Mouse (Mus musculus) layer of hippocampus, adult 9-11 months (tissue): Measurements from ENCODE around the gene Tmem54.
A peak's percentile ranks its signal among the peaks of the same experiment; 100 is the strongest.

ENCODE experiments used
- DNase-seq: peaks from one replicate; pipeline ENCODE4 v3.0.0; 2022

The Tmem54 gene

DNA sequence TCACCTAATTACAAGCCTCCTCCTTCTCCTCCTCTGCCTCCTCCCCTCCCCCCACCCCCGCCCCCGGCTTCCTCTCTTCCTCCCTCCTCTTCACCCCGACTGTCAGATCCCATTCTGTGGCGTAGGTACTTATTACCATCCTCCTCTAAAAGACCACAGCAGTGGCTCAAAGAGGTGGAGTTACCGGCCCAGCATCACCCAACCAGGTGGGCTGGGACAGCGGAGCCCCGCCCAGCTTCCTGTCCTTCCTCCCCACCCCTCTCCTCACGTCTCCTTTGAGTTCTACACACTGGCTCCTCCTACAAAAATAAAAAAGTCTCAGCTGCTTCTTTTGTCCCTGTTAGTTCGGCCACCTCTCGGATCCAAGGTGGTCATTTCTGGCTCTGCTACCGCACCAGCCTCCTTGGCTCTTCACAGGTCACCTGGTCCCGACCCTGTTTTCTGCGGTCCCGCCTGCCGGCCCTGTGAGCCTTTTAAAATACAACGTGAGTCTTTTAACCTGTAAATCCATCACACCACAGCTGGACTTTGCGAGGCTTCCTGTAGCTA lies 25.5 kb downstream of the Tmem54 start:
- no peak for DNase-seq

DNA sequence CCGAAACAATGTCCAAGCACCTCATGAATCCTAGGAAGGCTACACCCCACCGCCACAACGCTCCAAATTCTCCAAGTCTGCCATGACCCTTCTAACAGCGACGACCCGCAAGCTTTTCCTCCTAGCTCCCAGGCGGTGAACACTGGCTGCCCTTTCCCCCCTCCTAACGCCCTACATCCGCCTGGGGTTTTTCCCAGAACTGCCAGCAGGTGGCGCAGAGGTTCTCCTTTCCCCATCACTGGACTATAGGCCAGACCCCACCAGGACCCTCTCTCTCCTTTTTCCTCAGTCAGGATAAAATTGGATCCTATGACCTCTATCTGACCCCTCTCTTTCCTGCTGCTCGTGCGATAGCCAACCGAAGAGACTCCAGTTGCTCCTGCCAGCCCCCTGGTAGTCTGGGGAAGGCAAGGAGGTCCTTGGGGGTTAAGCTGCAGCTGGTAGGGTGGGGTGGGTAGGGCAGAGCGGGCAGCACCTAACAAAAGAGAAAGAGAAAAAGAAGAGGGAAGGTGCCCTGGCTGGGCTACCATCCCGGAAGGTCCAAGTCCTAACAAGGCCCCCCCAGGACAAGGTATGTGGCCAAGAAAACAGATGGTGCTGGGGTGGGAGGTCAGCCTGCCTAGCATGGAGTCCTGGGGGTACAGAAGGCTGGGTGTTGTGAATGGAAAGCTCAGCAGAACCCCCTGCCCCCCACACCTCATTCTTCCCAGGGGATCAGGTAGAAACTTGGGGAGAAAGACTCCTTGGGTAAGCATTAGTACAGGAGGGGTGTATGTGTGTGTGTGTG lies 29.6 kb downstream of the Tmem54 start:
- no peak for DNase-seq

DNA sequence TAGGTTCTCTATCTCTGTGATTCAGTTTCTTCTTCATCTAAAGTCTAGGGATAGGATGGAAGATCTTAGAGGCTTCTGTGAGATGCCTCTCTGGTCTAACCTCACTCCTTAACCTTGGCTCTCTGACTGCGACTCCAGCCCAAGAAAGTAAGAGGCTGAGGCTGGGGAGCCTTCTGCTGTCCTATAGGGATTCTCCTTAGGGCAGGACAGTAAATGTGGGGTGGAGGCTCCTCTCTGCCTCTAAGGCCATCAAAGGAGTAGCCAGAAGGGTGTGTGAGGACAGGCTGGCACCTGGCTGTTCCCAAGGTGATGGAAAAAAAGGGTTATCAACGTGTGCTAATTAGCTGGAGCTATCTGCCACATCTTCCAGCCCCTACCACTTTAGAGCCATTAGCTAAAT lies 30.3 kb downstream of the Tmem54 start:
- DNase-seq, result no peak

DNA sequence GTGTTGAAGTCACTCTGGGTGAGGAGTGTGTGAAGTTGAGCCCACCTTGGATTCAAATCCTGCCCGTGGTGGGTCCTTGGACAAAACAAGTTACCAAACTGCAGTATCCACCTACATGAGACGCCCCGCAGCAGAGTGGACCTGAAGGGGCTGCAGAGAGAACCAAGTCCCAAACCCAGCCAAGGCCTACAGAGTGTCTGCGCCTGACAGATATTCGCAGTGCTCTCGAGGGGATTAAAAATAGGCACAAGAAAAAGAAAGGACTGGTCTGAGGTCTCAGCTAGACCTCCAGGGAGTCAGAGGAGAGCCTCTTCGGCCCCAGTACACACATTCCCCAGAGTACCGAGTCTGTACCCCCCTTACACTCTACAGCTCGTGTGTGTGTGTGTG lies 30.8 kb downstream of the Tmem54 start:
- no peak for DNase-seq

DNA sequence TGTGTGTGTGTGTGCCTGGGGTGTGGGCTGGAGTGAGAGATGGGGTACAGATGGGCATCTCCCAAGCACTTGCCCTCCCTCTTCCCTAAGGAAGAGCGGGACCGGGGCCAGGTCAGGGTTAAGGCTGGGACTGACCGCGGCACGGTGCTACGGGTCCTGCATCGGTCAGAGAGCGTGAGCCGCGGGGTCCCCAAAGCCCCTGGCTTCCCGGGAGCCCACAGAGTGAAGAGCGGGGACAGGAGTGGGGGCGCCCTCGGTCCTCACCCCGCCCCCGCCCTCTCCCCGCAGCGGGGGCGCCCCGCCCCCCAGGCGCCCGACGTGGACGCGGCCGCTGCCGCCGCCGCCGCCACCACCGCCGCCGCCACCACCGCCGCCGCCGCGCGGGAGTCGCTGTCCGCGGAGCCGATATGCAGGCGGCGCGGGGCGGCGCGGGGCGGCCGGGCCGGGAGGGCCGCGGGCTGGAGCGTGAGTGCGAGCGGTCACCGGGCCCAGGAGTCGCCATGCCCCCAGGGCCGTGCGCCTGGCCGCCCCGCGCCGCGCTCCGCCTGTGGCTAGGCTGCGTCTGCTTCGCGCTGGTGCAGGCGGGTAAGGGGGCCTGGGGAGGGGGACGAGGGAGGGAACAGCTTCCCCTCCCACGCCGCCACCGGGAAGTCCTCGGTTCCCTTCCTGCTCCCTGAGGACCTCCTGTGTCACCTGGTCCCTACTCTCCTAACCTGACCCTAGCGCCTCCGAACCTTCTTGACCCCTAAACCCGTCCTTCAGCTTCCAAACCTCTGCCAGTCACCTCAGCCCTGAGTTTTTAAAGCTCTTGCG lies 31.4 kb downstream of the Tmem54 start, which contains the start of gene Fndc5:
TSS of gene Fndc5 (plus strand) at position 421 of the 813 bp plus-strand sequence.
- no peak for DNase-seq

DNA sequence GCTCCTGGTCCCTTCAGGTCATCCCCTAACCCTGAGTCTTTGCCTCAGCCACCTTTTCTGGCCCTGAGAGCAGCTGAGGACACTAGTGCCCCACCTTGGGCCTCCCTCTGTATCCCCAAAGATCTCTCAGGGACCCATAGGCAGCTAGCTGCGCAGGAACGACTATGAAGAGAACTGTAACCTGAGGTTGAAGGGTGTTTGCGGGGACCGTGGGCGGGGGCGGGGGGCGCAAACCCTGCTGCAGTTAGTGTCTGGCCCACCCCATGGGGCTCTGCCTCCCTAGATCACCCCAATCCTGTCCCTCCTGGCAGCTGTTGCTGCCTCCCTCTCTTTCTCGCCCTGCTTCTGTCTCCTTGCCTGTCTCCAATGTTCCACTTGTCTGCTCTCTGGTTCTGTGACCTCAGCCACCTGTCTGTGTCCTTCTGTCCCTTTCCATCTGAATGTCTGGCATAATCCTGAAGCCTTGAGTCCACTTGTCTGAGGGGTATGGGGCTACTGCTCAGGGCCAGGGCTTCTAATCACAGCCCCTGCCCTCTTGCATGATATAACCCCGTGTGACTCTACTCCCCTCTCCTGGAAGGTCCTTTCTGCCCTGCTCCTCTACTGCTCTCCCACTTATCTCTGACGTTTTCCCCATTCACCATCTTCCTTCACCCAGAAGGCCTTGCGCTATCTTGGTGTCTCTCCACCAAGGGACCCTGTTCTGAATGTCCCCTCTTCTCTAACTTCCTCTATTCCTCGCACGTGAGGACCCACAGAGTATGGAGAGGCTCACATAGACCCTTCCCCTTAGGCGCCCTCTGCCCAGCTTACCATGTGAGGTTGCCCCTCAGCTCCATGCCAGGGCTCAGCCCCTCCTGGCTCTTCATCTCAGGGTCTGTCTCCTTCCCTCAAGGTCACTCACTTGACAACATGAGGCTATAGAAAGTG lies 32.3 kb downstream of the Tmem54 start:
- no peak for DNase-seq

DNA sequence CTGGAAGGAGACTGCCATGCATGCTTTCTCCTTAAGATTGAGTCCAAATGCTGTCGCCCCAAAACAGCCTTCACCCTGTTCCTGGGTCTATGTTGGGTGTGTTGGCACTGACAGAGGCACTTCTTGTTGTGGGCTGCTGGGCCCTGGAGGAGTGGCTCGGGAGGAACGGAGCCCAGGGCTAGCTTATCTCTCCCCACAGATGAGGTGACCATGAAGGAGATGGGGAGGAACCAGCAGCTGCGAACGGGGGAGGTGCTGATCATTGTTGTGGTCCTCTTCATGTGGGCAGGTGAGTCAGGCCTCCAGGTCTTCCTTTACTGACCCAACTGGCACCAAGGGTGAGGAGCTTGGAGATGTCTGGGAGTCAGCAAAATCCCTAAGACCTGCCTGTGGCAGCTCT lies 34.3 kb downstream of the Tmem54 start:
- no peak for DNase-seq

DNA sequence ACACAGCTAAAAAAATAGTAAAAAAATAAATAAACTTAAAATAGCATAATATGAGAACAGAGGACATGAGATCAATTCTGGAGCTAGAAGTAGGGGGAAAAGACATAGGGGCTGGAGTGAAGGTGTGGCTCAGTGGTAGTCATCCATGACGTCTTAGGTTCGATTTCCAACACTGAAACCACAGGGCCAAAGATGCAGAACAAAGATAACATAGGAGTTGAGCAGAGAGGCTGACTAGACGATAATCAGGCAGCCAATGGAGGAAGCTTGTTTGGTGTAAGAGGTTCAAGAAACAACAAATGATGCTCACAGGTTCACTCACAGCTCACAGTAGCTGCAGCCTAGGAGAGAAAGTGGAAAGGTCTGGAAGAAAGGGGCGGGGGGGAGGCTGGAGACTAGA lies 35.5 kb downstream of the Tmem54 start:
- no peak for DNase-seq

DNA sequence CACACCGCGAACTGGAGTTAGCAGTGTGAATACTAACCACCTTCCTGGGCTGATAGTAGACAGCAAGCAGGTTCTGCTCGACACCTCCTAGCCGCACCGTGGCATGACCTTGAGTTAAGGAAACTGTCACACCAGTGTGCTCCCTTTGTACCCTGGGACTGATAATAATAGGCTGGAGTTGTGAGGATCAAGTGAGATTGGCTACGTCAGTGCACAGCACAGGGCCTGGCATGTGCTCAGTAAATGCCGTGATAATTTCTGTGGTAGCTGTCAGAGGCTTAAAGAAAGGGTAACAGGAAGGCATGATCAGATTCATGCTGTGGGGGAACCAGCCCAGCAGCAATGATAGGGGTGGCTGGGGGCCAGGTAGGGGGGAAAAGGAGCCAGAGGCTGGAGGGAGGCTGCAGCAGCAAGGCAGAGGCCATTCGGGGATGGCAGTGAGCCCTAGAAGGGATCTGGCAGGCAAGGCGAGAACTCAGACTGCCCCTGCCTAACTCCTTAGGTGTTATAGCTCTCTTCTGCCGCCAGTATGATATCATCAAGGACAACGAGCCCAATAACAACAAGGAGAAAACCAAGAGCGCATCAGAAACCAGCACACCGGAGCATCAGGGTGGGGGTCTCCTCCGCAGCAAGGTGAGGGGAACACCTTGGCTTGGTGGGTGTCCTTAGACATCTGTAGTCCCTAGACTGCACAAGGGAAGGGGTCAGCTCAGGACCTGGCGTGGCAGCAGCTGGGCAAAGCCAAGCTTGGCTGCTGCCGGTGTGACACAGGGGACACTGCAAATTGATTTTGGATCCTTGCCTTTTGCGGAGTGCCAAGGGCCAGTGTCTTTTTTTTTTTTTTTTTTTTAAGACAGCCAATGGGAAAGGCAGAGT lies 36.5 kb downstream of the Tmem54 start:
- DNase-seq, result no peak

DNA sequence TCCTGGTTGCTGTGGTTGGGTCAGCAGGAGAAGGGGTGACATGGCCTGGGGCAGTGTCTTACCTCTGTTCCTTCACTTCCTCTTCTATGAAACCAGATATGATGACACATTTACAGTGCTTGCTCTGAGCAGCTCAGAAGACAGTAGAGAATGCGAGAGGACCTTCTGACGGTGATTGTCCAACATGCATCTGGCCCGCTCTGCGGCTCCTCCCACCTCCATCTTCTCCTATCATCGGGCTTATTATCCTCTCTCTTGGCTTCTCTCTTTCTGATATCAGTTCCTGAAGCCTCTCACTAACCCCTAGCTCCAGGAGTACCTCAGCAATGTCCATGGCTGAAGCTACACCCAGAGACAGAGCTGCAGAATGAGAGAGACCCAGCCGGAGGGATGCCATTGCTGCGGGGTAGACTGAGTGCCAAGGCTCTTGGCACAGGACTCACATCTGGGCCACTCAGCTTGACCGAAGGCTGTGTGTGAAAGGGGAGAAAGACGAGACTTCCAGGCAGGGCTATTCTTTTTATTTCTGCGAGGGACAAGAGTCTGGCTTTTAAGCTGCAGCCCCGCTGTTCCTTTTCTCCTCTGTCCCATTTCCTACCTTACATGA lies 37.2 kb downstream of the Tmem54 start:
- no peak for DNase-seq

DNA sequence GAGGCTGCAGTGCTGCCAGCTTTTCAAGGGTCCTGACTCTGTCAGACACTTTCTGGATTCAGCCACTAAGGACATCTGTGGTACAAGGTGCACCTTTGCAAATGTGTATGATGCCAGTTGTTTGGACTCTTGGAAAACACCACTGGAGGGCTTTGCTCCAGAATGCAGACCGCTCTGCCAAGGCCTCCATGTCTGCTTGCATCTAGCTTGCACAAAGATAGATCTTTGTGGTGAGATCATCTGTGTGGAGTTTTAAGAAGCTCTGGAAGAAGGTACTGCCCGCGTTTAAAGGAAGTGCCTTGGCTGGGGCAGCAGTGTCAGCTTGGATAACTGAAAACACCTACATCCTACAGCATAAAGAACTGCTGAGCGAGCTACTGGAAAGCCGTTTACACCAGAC lies 38.2 kb downstream of the Tmem54 start:
- no peak for DNase-seq

DNA sequence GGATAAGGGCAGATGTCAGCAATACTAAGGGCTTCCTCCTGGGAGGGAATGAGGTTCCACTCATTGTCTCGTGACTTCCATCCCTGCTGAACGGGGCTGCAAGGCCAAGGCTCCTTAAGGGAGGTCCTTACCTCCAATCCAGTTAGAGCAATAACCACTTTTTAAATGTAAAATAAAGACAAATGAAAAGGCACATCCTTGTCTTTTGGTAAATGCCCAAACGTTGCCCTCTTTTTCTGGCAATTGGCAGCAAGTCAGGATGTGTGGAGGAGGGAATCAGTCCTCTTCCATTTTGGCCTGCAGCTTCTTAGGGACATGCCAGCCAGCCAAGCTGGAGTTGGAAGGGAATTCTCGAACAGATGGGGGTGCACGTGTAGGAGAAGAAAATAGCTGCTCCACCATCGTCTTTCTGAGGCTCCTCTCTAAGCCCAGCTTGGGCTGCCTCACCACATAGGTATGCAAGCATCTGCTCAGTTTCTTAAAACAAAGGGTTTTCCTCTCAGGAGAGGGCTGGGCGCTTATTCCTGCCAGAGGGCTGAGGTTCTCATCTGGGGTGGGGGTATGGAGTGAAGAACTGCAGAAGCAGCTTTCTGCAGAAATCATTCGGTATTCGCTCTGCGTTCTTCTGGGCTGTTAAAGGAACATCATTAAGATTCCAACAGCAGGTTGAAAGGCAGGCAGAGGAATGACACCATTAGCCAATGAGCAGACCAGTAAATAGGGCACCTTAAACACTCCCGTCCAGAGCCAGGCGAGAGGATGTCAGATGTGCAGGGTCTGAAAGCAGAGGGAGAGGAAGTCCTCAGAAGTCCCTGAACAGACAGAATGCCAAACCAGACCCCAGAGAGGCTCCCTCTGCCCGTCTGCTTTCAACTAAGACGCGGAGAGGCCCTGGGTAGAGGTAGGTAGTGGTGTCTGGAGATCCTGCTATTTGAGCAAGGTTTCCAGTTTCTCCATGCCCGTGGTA lies 39.3 kb downstream of the Tmem54 start:
- DNase-seq, result peak; percentile 88

DNA sequence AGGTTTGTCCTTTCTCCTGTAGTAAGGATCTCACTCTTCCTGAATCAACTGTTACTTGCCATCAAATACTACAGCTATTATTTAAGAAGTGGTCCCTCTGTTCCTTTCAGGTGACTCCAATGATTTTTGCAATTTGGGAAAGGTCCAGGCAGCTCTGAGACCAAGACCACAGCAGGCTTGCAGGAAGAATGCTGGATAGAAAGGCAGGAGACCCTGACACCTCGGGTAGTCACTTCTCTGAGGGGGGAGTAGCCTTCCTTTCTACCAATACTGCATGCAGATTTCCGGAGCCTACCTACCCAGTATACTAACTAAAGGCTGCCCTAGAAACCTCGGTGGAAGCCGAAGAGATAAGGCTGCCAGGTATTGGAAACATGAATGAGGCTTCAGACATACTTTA lies 40.1 kb downstream of the Tmem54 start:
- DNase-seq, result no peak

DNA sequence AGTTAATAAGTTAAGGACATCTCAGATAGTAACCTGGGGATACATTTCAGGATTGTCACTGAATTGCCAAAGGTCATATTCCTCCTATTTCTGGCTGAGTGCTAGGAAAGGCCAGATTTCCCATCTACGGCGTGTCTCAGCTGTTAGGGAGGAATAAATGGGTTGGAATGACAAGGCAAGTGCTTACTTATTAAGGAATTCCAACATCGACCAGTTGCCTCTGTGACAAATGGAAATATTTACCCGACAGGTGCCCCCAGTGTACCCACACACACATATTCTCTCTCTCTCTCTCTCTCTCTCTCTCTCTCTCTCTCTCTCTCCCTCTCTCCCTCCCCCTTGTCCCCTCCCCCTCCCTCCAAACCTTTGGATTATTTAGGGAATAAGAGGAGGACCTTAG lies 40.6 kb downstream of the Tmem54 start:
- no peak for DNase-seq

DNA sequence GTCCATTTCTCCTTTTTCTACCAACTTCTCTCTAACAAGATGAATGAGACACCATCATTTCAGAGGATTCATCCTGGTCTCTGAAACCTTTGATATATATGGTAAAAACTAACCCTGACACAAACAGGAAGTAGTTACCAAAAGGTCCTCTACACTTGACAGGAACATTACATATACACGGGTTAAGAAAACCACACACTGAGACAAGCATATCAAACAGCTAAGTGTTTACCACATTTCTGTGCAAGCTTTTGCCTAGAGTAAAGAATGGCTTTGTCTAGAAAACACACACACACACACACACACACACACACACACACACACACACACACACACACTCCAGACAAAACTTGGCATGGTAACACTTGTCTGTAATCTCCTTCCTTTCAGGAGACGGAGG lies 41.0 kb downstream of the Tmem54 start:
- DNase-seq, result no peak

DNA sequence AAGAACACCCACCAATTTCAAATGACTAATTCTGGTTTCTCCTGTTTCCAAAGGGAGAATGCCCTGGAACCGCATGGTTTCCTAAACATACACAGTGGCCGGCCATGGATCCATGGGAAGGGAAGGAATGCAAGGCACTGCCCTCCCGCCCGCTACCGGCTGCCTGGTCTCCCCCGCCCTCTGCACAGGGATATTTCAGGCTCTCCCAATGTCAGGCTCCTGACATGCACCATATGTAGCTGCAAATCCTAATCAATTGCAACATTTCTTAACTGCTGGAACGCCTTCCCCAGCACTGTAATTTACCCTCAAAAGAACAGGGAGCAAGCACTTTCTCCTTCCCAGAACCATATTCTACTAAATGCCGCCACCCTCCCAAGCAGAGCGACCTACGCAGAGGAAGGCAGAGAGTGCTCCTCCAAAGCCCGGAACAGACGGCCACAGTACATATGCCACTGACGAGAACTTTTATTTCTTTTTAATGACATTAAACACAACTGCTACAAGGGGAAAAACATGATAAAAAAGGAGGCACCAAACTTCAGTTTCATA lies 42.3 kb downstream of the Tmem54 start:
- DNase-seq, result peak; percentile 67

DNA sequence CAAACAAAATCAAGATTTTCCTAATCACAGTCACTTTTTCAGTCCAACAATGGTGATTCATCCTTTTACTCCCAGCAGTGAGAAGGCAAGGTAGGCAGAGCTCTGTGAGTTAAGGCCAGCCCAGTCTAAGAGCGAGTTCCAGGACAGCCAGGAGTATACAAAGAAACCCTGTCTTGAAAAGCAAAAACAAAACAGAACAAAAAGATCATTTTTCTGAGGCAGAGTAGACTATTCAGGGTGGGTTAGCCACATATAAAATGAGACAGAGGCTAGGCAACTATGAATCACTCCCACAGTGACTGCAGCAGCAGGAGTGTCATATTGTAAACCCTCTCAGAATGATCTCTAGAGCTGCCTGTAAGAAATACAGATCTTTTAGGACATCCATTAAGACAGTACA lies 44.0 kb downstream of the Tmem54 start:
- no peak for DNase-seq

DNA sequence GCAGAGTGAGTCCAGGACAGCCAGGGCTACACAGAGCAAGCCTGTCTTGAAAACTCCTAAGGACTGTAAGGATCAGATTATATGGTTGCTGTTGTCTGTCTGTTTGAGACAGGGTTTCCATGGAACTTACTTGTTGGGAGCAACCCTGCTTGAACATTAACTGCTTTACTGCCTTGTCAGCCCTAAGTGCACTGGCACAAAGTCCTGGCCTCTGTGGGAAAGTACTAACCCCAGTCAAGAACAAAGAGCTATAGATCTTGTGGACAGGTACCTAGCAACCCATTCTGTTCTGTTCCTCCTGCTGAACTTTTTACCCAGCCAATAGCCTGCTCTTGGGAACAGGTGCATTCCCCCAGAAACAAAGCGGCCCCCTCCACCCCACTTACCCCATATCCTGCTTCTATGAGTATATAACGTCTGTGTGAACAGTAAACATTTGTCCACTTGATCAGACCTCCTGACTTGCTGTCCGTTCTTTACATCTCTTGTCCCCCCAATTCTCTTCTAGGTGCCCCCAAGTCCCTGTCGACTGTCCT lies 46.0 kb downstream of the Tmem54 start:
- no peak for DNase-seq

DNA sequence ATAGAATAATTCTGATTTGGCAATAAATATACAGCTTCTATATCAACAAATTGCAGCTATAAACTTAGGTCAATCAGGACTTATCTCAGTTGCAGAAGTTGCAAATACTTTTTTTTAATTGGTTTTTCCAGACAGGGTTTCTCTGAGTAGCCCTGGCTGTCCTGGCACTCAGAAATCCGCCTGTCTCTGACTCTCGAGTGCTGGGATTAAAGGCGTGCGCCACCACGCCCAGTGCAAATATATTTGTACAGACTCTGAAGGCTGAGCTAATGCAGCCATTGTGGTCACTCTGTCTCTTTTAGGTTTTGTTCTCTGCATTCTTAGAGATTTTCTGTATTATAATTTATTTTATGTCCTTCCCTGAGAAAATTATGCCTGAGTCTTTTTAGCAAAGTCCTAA lies 52.2 kb downstream of the Tmem54 start:
- DNase-seq, result no peak

DNA sequence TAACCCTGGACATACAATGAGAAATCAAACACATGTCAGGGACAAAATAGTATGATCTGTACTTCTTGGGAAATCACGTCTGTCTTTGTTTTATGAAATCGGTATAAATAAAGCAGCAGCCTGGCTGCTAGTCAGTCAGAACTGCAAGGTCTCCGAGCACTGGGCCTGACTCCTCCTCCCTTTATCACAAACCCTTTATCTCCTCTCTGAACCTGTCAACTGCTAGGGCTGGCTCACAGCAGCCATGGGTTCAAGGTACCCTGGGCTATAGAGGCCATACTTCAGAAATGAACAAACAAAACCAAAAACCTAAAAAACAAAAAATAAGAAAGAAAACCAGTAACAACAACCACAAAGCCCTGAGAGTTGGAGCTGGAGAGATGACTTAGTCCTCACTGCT lies 53.2 kb downstream of the Tmem54 start:
- no peak for DNase-seq
